Mouse (Mus musculus) mature B cell (primary cell): Measurements from ENCODE around the gene Sec61b.

Source experiments
- in situ Hi-C: fragments of 300-500 bp; cut with MboI; formaldehyde crosslinking; loops from 2 replicates; pipeline ENCODE4 v1.14.3; 2019

Sec61b gene

DNA sequence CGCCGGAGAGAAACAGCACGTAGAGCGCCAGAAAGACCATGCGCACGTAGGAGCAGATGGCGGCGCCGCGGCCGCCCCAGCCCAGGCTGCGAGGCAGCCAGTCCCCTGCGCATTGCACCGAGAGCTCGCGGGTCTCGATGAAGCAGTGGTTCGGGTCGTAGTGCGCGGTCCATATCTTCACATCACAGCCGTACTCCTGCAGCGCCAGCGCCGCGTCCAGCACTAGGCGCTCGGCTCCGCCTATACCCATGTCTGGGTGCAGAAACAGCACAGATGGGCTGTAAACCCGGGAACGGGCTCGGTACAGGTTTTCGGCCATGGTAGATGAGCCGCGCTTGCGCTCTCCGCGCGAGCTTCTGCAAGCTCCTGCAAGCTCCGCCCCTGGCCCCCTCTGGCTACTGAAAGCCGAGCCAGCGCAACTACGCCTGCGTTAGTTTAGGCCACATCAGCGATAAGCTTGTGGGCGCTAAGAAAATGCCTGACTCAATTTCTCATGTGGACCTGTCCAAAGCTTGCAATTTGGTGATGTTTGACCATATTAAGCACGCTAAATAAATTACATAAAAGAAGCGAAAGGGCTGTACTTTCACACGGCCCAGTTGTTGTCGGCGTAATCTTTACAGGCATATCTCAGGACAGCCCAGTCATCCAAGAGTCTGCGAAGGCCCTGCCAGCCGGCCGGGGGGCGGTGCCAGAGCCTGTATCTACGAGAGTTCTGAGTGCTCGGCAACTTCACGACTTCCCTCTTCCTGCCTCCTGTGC, at the start of gene Sec61b, which contains the start of gene Alg2:
Sec61b (plus strand) TSS at position 691 of the 762 bp plus-strand sequence.
Alg2 (minus strand) TSS at position 366 of the 762 bp plus-strand sequence.
- in situ Hi-C loops = no loop called here

DNA sequence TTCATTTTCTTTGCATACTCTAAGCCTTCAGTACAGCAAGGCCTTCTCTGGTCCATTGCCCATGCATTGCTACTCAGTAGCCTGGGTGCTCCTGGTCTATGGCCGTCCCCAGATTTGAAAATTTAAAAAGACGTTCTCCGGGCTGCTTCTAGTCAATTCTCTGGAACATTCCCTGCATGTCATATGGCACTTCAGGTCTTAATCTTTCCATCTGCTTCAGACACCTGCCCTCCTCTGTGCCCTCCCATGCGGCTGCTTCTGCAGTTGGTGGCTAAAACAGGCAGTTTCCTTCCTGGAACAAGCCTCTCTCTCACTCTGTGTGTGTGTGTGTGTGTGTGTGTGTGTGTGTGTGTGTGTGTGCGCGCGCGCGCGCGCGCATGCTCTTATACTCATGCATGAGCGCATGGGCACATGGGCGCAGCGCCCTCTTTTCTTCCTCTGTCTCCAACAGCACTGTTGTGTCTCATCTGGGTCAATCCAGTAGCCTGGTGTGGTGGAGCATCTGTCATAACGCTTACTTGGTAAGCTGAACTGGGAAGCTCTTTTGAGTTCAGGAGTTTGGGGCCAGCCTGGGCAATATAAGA, 49.1 kb upstream of the Sec61b start:
- in situ Hi-C loops = no loop called here

DNA sequence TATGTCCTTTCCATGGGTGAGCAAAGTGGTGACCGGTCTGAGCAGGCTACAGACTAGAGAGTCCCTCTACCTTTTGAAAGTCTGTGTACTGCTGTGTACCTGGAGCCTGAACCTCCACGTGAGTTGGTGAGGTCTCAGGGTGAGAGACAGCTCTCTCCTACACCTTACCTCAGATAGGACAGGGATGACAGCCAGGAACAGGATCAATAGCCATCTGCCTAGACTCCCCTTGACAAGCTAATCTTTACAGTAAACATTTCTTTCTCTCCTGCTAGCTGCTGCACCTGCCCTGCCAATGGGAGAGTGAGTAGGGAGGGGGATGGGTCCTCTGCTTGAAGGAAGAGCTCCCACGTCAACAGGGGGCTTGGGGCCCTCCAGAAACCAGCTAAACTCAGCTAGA, 46.9 kb upstream of the Sec61b start:
- in situ Hi-C loops = no loop called here

DNA sequence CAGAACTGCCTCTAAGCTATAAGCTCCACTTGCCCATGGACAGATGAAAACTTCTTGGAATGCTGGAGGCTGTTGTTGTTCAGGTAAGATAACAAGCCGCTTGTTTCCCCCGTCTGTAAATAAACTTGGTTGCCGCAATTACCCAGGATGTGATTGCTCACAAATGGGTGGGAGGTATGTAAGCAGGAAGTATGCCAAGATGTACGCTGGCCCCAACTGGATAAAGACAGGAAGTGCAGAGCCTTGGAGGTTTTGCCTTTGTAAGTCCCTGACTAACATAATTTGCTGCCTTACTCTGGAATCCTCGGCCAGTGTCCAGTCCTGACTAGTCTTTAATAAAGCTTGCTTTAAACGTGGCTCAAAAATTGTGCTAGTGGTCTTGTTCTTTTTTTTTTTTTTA, 43.9 kb upstream of the Sec61b start:
- in situ Hi-C loops = no loop called here

DNA sequence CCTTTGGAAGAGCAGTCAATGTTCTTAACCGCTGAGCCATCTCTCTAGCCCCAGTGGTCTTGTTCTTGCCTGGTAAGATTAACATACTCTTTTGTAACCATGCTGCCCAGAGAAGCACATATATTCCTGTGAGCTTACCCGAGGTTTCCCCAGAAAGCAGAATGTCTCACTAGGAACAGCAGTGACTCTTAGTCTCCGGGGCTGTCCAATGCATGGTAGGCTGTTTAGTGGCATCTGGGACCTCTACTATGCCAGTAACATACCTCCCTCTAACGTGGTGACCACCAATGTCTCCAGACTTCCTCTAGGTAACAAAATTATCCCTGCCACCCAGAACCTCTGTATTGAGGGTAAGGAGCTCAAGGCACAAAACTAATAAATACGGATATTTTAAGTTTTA, 43.4 kb upstream of the Sec61b start:
- in situ Hi-C loops = no loop called here

DNA sequence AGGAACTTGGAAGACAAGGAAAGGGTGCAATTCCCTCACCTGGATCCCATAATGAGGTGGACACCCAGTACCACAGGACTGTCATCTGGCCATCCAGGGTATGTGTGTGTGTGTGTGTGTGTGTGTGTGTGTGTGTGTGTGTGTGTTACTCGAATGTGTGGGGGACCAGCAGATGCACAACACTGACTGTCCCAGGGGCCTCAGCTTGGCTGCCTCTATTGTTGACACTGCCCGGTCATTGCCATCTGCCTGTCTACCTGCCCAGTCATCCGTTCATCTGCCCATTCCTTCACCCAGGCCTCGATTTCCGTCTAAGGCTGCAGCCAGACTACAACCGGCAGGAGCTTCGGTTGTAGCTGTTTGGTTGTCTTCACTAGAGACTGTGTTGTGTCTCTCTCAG, 41.7 kb upstream of the Sec61b start:
- in situ Hi-C loops = no loop called here

DNA sequence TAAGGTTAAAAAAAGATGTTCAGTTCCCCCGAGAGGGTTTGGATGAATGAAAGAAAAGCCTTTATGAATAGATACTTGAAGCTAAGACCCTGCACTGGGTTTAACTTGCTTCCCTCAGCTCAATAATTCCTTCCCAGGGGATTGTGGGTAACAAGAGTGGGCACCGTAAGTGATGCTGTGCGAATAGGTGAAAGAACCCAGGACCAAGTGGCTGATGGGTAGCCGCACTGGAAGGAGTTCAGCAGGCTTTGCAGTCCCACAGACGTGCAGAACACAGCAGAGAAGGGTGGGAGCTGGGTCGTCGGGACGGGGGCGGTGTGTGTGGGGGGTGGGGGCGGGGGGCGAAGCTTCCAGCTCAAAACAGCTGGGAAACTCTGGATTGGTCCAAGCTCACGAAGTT, 39.3 kb upstream of the Sec61b start:
- in situ Hi-C loops = no loop called here

DNA sequence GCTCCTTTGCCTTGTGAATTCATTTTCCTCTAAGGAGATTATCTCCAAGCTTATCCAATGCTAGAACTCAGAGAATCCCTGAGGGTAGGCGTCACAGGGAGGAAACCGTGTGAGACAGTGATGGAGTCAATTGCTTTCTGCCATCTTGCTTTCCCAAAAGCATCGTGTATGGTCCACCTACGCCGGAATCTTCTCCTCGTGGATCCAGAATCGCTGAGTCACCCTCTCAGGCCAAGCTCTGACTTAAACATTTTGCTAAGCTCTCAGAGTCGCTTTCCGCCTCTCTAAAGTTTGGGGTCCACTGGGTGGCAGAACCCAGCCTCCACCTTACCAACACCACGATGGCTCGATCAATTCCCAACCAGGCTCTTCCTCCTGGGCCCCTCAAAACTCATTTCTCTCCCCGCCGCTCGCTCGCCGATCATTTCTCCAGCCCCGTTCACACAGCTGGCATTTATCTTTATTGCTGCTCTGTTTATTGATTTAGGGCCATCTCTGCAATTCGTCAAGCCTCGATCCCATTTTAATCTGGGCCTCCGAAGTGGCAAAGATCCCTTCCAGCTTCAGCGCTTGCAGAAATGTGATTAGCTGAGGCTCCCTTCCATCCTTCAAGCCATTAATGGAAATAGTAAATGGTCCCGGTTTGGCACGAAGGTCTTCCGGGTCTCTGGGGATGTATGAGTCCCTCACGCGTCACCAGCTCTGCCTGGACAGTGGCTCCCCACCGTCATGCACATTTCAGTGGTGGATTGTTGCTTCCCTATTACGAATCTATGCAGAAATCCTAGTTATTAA, 38.7 kb upstream of the Sec61b start:
- in situ Hi-C loops = no loop called here

DNA sequence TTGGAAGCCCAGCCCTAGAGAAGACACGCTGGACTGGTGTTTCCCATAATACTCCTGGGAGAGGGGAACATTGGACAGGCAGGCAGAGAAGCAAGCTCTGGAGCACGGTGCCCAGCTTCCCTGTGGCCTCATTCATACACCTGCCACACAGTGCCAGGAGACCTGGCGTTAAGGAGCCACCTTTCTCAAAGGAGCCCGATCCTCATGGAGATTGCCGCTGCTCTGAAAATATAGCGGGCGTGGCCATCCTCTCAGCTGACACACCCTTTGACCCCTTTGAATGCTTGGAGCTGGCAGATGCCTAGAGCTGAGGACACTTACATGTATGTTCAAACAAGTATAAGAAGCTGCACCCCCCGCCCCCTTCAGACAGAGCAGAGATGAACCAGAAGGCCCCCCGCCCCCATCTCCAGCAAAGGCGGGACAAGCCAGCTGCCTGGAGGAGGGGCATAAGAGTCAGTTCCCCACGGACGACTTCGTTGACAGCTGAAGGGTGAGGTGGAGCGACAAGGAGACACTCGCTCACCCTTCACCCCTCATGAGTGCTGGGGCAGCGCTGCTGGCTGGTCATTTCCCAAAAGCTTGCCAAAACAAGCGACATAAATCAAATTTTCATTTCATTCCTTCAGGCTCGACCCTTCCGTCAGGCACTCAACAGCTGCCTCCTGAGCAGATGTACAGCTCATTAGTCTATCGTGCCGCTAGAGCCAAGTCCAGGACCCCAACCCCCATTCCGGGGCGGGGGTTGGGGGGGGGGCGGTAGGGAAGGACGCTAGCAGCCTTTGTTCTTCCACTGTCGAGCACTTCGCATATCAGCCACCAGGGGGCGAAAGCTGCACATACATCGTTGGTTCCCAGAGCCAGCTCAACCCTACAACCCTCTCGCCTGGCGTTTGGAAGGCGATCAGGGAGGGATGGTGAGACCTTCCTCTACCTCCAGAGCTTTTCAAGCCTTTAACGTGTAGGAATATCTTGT, 36.8 kb upstream of the Sec61b start:
- in situ Hi-C loops = no loop called here

DNA sequence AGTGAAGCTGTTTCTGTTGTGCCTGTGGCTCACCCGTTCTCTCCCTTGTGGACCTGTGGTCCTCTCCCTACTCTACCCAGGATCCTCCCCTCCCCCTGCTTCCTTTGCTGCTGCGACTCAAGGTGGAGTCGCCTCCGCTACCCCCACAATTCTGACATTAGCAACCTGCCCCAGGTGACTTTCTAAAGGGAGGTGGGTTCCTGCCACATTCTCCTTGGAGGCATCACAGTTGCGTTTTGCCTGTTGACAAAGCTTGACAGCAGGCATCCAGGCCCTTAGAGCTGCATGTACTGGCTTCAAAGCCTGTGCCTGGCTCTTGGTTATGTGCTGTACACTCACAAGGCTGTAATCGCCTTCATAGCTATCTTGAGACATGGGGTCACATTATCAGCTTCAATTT, 35.5 kb upstream of the Sec61b start:
- in situ Hi-C loops = no loop called here

DNA sequence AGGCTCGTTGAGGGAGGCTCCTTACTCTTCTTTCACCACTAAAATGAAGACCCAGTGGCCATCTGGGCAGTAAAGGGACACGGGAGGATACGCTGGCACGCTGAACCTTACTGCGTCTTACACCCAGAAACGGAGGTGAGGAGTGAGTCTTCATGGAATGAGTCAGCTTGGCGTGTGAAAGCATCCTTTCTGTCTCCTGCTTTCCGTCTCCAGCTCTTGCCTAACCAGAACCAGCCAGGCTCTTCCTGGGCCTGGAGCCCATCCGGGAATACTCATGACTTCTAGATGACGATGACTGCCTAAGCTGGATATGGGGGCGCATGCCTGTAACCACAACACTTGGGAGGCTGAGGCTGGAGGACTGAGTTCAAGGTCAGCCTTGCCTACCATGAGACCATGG, 33.5 kb upstream of the Sec61b start:
- in situ Hi-C loops = no loop called here

DNA sequence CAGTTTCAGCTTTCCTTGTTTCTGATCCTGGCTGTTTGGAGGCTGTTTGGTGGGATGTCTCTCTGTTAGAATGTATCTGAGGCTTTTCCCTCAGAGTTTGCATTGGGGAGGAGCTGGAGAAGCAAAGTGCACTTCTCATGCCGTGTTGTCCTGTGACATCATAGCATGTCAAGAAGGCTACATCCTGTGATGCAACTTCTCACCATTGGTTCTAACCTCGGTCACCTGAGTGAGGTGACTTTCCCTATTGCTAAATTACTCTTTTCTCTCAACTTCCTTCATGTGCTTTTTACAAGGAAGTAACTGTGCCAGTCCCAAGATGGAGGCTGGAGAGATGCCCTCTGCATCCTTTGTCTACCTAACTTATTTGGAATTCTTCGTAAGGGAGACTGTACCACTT, 25.9 kb upstream of the Sec61b start:
- in situ Hi-C loops = no loop called here

DNA sequence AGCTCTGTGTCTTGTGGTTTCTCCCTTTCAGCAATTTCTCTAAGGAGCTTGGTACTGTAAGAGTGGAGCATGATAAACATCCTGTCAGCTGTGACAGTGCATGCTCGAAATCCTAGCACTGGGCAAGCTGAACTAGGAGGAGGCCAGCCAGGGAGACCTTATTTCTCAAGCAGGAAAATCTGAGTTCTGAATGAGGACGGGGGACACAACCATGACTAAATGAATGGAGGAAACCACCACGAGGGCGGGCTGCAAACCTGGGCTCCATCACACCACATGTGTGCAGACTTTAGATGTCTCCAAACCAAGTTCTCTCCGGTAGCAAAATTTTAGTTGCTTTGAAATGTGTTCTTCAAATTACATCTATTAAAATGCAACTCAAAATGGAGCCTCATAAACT, 25.3 kb upstream of the Sec61b start:
- in situ Hi-C loops = no loop called here

DNA sequence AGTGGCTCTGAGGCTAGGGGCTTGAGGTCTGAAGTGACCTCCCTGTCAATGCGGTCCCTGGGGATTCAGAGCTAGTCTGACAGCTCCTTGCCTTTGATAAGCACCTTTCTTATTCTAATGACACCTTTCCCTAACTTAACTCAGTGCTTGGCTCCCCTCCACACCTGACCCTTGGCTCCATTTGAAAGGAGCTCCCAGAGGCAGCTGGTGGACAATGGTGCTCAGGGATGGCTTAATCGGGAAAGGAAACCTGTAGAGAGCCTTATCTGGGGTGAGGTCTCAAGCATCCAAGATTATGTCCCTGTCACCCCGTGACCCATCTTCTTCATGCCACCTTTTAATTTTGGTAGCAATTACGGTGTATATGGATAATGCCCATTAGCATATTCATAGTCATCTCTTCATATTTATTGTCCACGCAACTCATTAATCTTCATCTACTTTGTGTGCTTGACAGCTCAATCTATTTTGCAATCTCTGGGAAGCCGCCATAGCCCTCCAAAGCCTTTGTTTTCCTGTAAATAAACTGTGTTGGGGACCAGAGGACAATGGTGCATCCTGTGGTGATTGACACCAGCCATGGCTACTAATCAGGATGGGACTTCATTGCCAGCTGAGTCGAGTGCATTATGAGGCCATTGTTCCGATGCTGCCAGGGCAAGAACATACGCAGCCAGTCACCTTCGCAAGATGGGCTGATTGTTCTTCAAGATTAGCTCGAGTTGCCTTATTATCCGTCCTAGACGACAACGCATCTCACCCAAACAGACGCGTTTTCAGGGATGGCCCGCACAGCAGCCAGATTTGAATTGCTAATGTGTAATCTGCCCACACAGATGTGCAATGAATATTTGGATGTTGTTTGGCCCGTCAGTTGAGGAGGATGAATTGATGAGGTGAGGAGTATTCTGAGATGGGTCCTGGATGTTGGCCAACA, 24.6 kb upstream of the Sec61b start:
- in situ Hi-C loops = no loop called here

DNA sequence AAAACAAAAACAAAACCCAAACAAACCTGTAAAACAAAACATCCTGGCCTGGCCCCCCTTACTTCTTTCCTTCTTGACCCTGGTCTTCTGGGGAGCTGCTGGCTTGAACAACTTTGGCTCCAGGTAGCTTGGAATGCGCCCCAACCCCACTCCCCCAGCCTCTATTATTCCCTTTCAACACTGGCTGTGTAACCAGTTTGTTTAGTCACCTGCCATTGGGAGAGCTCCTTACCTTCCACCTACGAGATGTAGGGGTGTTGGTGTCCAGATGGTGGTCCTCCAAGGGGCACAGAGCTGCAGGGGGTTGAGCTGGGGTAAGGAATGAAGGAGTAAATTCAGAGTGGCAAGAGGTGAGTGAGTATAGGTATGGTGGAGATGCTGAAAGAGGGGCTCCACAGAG, 7.3 kb upstream of the Sec61b start:
- in situ Hi-C loops = no loop called here

DNA sequence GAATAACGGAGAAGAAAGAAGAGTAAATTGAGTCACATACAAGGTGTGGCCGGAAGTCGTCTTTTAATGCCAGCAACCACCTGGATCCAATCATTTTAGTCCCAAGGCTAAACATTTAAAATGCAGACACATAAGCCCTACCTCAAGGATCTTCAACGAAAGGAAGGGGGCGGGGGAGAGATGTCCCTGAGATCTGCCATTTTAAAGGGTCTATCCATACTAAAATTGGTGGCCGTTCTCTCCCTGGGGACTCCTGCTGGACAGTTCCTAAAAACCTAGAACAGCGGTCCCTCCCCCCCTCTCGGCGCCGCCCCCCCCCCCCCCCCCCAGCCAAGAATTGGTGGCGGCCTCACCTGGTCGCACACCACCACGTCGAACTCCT, 881 bp upstream of the Sec61b start:
- in situ Hi-C loops = no loop called here

DNA sequence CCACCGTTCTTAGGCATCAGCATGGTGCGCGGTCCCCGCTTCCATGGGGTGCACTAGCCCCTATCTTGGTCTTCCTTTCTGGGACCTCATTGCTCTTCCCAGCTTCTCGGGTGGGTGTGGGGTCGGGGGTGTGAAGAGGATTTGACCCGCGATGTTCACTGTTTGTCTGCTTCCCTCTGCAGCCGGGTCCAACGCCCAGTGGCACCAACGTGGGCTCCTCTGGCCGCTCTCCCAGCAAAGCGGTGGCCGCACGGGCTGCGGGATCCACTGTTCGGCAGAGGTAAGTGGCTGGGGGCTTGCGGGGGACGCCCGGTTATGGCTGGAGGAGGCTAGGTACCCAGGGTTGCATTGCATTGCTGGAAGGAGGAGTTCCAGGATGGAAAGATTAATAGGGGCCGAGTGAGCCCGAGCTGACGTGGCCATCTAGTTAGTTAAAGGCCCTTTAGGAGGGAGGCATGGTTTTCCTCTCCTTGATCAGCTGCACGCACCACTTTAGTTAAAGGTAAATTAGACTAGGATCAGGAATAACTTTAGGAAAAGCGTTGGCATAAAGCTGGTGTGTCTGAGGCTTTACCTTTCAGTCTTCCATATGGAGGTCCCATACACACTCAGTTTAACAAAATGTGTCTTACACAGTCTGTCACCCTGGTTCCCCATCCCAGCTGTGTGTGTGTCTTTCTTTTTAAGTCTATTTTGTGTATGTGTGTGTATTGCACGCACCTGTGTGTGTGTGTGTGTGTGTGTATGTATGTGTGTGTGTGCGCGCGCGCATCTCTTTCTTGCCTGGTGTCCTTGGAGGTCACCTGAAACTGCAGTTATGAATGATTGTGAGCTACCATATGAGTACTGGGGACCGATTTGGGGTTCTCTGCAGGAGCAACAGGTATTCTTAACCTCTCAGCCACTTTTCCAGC, 529 bp downstream of the Sec61b start:
- in situ Hi-C loops = no loop called here

DNA sequence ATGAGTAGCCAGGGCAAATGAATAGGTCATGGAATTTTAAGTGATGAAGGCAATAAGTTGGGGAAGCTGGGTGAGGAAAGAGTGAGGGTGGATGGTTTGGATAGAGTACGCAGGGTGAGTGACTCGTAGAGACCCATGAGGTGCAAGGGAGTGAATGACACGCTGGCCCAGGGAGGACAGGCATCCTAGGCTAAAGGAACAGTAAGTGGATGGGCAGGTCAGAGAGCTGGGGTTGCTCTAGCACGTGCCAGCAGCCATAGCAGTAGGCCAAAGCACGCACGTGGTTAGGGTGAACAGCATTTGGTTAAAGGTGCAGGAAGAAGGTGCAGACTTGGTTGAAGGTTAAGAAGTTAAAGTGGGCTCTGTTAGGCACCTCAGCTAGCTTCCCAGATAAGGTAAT, 3.1 kb downstream of the Sec61b start:
- in situ Hi-C loops = no loop called here

DNA sequence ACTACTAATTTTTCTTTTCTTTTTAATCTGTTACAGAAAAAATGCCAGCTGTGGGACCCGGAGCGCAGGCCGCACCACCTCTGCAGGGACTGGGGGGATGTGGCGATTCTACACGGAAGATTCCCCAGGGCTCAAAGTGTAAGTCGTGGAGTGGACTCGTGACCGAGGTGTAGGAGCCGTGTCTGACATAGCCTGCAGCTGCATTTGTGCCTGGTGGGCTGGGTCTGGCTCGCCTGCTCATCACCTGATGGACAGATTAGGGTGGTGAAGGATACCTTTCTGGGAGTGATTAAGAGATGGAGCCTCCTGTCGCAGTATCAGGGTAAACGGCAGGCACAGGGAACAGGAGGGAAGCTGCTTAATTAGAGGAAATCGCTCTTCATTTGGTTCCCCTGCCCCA, 5.6 kb downstream of the Sec61b start:
- in situ Hi-C loops = no loop called here

DNA sequence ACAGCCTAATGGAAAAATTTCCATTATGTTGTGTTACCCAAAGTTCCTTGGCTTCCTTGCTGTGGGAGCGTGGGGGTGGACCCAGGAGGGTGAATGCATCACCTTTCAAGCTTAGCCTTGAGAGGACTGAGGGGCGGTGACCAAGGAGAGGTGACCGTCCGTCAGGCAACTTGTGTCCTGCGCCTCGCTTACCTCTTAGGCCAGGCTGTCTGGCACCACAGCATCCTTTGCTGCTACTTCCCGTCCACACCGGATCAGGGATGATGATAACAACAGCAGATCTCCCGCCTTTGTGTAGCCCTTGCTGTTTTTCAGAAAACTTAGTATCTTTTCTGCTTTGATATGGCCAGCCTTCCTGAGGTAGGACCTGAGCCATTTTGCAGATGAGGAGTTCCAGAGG, 6.1 kb downstream of the Sec61b start:
- in situ Hi-C loops = no loop called here
